Mouse (Mus musculus) liver, embryonic 16.5 days (tissue): ENCODE measurements around the gene Gm10382. TPM values are rescaled to one million over a fixed set of nuclear protein-coding genes. Genes with fewer than 3 reads are reported as not detected.
A peak's percentile ranks its signal among the peaks of the same experiment; 100 is the strongest.

Source experiments
- ATAC-seq: fragments of 200-750 bp; cut with Nextera tagmentation; 2 replicates; pipeline ENCODE4 v1.8.0; 2017; ENCODE audit warnings: low read depth, mild to moderate bottlenecking, moderate number of reproducible peaks, moderate library complexity
- H3K27ac ChIP-seq: fragments of 300-500 bp; sonication (generic); 2 replicates; pipeline ENCODE4 v1.5.1; 2014; ENCODE audit warnings: mild to moderate bottlenecking, low read length
- H3K27me3 ChIP-seq: fragments of 300-500 bp; sonication (generic); 2 replicates; pipeline ENCODE4 v1.6.1; 2014; ENCODE audit warnings: low read depth, low read length, mixed read lengths; ENCODE audit not compliant: control insufficient read depth, insufficient read depth
- H3K36me3 ChIP-seq: fragments of 300-500 bp; sonication (generic); 2 replicates; pipeline ENCODE4 v1.6.1; 2014; ENCODE audit warnings: mild to moderate bottlenecking; ENCODE audit not compliant: control insufficient read depth, insufficient read depth
- H3K4me1 ChIP-seq: fragments of 300-500 bp; sonication (generic); 2 replicates; pipeline ENCODE4 v1.6.1; 2014; ENCODE audit warnings: low read depth, low read length, mixed read lengths; ENCODE audit not compliant: control insufficient read depth
- H3K4me2 ChIP-seq: fragments of 300-500 bp; sonication (generic); 2 replicates; pipeline ENCODE4 v1.6.1; 2014; ENCODE audit warnings: low read depth, low read length, mixed read lengths
- H3K4me3 ChIP-seq: fragments of 300-500 bp; sonication (generic); 2 replicates; pipeline ENCODE4 v1.5.1; 2014; ENCODE audit warnings: low read depth, mild to moderate bottlenecking, low read length
- H3K9ac ChIP-seq: fragments of 300-500 bp; sonication (generic); 2 replicates; pipeline ENCODE4 v1.6.1; 2014; ENCODE audit warnings: low read depth, low read length
- H3K9me3 ChIP-seq: fragments of 300-500 bp; sonication (generic); replicated peaks from 2 replicates; pipeline ENCODE4 v1.6.1; 2016; ENCODE audit warnings: low read length; ENCODE audit not compliant: control insufficient read depth
- WGBS: fragments of 180-500 bp; shearing (Covaris S2); extraction: QIAGEN DNeasy Blood & Tissue Kit; methylation state at CpG from one replicate; pipeline ENCODE4 v1.1.7; 2014; ENCODE audit not compliant: insufficient replicate concordance; 5-methylcytosine and 5-hydroxymethylcytosine counted together
- polyA plus RNA-seq: library from polyadenylated mRNA; unstranded; fragments of >200 nt; fragmentation: Nextera tagmentation; extraction: Ambion mirVana; gene quantifications from 2 replicates; pipeline ENCODE4 v1.2.1, GENCODE M21; 2015

Gm10382 gene
- 0.18 and 0.27 TPM in 2 replicates for polyA plus RNA-seq

GRCm38 (mm10) chr5:125389131-125389578 is at the start of gene Gm10382:
Gene Gm10382, plus strand, starts transcription at chr5:125389322.
- Histone ChIP-seq H3K36me3 (peaks cover 23% of the 10 kb centered on the region), H3K4me1 (peaks cover 42% of the 10 kb centered on the region), H3K27me3 (no peaks in the 10 kb centered on the region), H3K27ac (peak within 1 kb of the TSS; percentile 98), H3K4me3 (peak within 1 kb of the TSS; percentile 97), H3K9ac (peak within 1 kb of the TSS; percentile 99), H3K9me3 (no peaks in the 10 kb centered on the region), H3K4me2 (peak within 1 kb of the TSS; percentile 88)
- WGBS, result under 1% methylated on average over 41 of the region's 41 CpGs
- peak; percentile 46 for ATAC-seq

- 2% methylated on average over 25 of the region's 25 CpGs for WGBS
- no peak for ATAC-seq
- Histone ChIP-seq H3K4me3 (peak overlapping the region; percentile 90), H3K4me2 (peak overlapping the region; percentile 94), H3K27me3 (no peaks in the 10 kb centered on the region), H3K36me3 (no peaks in the 10 kb centered on the region), H3K9me3 (no peaks in the 10 kb centered on the region), H3K4me1 (peaks cover 48% of the 10 kb centered on the region), H3K9ac (peak overlapping the region; percentile 86), H3K27ac (peak overlapping the region; percentile 78)
Measured at GRCm38 (mm10) chr5:125339851-125340531, 49.1 kb upstream of the Gm10382 start.

GRCm38 (mm10) chr5:125340547-125341262 is 48.4 kb upstream of the Gm10382 start, which contains the start of gene Scarb1:
Gene Scarb1, minus strand, starts transcription at chr5:125341094.
- Histone ChIP-seq H3K9ac (peak within 1 kb of the TSS; percentile 86), H3K4me1 (peaks cover 48% of the 10 kb centered on the region), H3K4me2 (peak within 1 kb of the TSS; percentile 94), H3K36me3 (no peaks in the 10 kb centered on the region), H3K9me3 (no peaks in the 10 kb centered on the region), H3K27ac (peak within 1 kb of the TSS; percentile 92), H3K27me3 (no peaks in the 10 kb centered on the region), H3K4me3 (peak within 1 kb of the TSS; percentile 90)
- ATAC-seq, result peak; percentile 81
- under 1% methylated on average over 37 of the region's 42 CpGs for WGBS

GRCm38 (mm10) chr5:125341459-125342090 is 47.5 kb upstream of the Gm10382 start:
- ATAC-seq, result peak; percentile 75
- 15% methylated on average over 14 of the region's 14 CpGs for WGBS
- peak overlapping the region; percentile 86 for H3K9ac ChIP-seq
- H3K9me3 ChIP-seq, result no peaks in the 10 kb centered on the region
- H3K4me1 ChIP-seq, result peaks cover 48% of the 10 kb centered on the region
- H3K27ac ChIP-seq, result peak overlapping the region; percentile 92
- H3K27me3 ChIP-seq, result no peaks in the 10 kb centered on the region
- peak overlapping the region; percentile 90 for H3K4me3 ChIP-seq
- peak overlapping the region; percentile 94 for H3K4me2 ChIP-seq
- H3K36me3 ChIP-seq, result no peaks in the 10 kb centered on the region

GRCm38 (mm10) chr5:125344296-125344695 is 44.8 kb upstream of the Gm10382 start:
- H3K36me3 ChIP-seq, result no peaks in the 10 kb centered on the region
- H3K9me3 ChIP-seq, result no peaks in the 10 kb centered on the region
- no peak overlapping the region for H3K27ac ChIP-seq
- no peaks in the 10 kb centered on the region for H3K27me3 ChIP-seq
- H3K9ac ChIP-seq, result no peak overlapping the region
- H3K4me2 ChIP-seq, result no peak overlapping the region
- no peak for ATAC-seq
- 83% methylated on average over 6 of the region's 6 CpGs for WGBS
- peaks cover 31% of the 10 kb centered on the region for H3K4me1 ChIP-seq
- H3K4me3 ChIP-seq, result no peak overlapping the region

- Histone ChIP-seq H3K9ac (no peak overlapping the region), H3K4me3 (no peak overlapping the region), H3K36me3 (no peaks in the 10 kb centered on the region), H3K27ac (no peak overlapping the region), H3K9me3 (no peaks in the 10 kb centered on the region), H3K4me2 (no peak overlapping the region), H3K27me3 (no peaks in the 10 kb centered on the region), H3K4me1 (peaks cover 6% of the 10 kb centered on the region)
- ATAC-seq, result 0 out of 2 replicates have a peak, but pooled peaks have one; percentile 38
- 33% methylated on average over 7 of the region's 7 CpGs for WGBS
Measured at GRCm38 (mm10) chr5:125348067-125348466, 41.1 kb upstream of the Gm10382 start.

GRCm38 (mm10) chr5:125348487-125348886 is 40.6 kb upstream of the Gm10382 start:
- no peak overlapping the region for H3K9ac ChIP-seq
- 12% methylated on average over 8 of the region's 8 CpGs for WGBS
- H3K9me3 ChIP-seq, result no peaks in the 10 kb centered on the region
- no peak overlapping the region for H3K4me3 ChIP-seq
- H3K27me3 ChIP-seq, result no peaks in the 10 kb centered on the region
- H3K4me2 ChIP-seq, result no peak overlapping the region
- peak; percentile 56; the same call in 1 of the 2 replicates for ATAC-seq
- H3K36me3 ChIP-seq, result no peaks in the 10 kb centered on the region
- no peak overlapping the region for H3K27ac ChIP-seq
- peaks cover 6% of the 10 kb centered on the region for H3K4me1 ChIP-seq

- H3K4me2 ChIP-seq, result no peak overlapping the region
- H3K9me3 ChIP-seq, result no peaks in the 10 kb centered on the region
- no peak overlapping the region for H3K27ac ChIP-seq
- H3K4me1 ChIP-seq, result peaks cover 6% of the 10 kb centered on the region
- no peak overlapping the region for H3K9ac ChIP-seq
- no peaks in the 10 kb centered on the region for H3K36me3 ChIP-seq
- no peaks in the 10 kb centered on the region for H3K27me3 ChIP-seq
- 75% methylated on average over 3 of the region's 3 CpGs for WGBS
- ATAC-seq, result no peak
- H3K4me3 ChIP-seq, result no peak overlapping the region
Measured at GRCm38 (mm10) chr5:125349391-125349790, 39.7 kb upstream of the Gm10382 start.
